Mouse (Mus musculus) intestine, postnatal 0 days (tissue): ENCODE data around the gene H2-T22. TPM values are rescaled to one million over a fixed set of nuclear protein-coding genes. Genes with fewer than 3 reads are reported as not detected.
"Not testable (repeated sequence)": the region's sequence is repeated elsewhere in the genome, so short reads cannot be mapped to it uniquely, and the experiment has no call there.

Source experiments
- ATAC-seq: fragments of 200-750 bp; cut with Nextera tagmentation; 2 replicates; pipeline ENCODE4 v1.8.0; 2017; ENCODE audit warnings: mild to moderate bottlenecking, moderate TSS enrichment, moderate library complexity
- H3K27ac ChIP-seq: fragments of 300-500 bp; sonication (generic); 2 replicates; pipeline ENCODE4 v1.5.1; 2014; ENCODE audit warnings: mild to moderate bottlenecking, low read depth, low read length, moderate library complexity
- H3K27me3 ChIP-seq: fragments of 300-500 bp; sonication (generic); replicated peaks from 2 replicates; pipeline ENCODE4 v1.6.1; 2014; ENCODE audit warnings: low read length, mixed read lengths; ENCODE audit not compliant: control insufficient read depth, insufficient read depth
- H3K36me3 ChIP-seq: fragments of 300-500 bp; sonication (generic); 2 replicates; pipeline ENCODE4 v1.6.1; 2014; ENCODE audit warnings: mild to moderate bottlenecking, moderate library complexity; ENCODE audit not compliant: control insufficient read depth, insufficient read depth
- H3K4me1 ChIP-seq: fragments of 300-500 bp; sonication (generic); replicated peaks from 2 replicates; pipeline ENCODE4 v1.6.1; 2014; ENCODE audit warnings: antibody characterized with exemption, low read length, mixed read lengths; ENCODE audit not compliant: control insufficient read depth, insufficient read depth
- H3K4me2 ChIP-seq: fragments of 300-500 bp; sonication (generic); replicated peaks from 2 replicates; pipeline ENCODE4 v1.6.1; 2014; ENCODE audit warnings: low read depth, mild to moderate bottlenecking, moderate library complexity
- H3K4me3 ChIP-seq: fragments of 300-500 bp; sonication (generic); 2 replicates; pipeline ENCODE4 v1.5.1; 2014; ENCODE audit warnings: low read depth, low read length
- H3K9ac ChIP-seq: fragments of 300-500 bp; sonication (generic); 2 replicates; pipeline ENCODE4 v1.6.1; 2014; ENCODE audit warnings: mild to moderate bottlenecking, low read depth, low read length
- H3K9me3 ChIP-seq: fragments of 300-500 bp; sonication (generic); 2 replicates; pipeline ENCODE4 v1.6.1; 2016; ENCODE audit warnings: mixed run types; ENCODE audit not compliant: control insufficient read depth
- CTCF ChIP-seq: sonication (generic); IDR thresholded peaks from 2 replicates; pipeline ENCODE4 v1.5.1; 2016; ENCODE audit warnings: low read depth, mild to moderate bottlenecking, control low read depth, antibody characterized with exemption, moderate library complexity
- WGBS: fragments of 180-500 bp; shearing (Covaris S2); extraction: QIAGEN DNeasy Blood & Tissue Kit; methylation state at CpG from one replicate; pipeline ENCODE4 v1.1.7; 2014; 5-methylcytosine and 5-hydroxymethylcytosine counted together
- polyA plus RNA-seq: library from polyadenylated mRNA; unstranded; fragments of >200 nt; fragmentation: Nextera tagmentation; extraction: Ambion mirVana; gene quantifications from 2 replicates; pipeline ENCODE4 v1.2.1, GENCODE M21; 2015

The H2-T22 gene
- polyA plus RNA-seq, 1 experiment from 2014 or later = 21.2 TPM

GRCm38 (mm10) chr17:36014977-36015376, 27.6 kb downstream of the H2-T22 start:
- no peak for ATAC-seq
- no peak overlapping the region for H3K4me3 ChIP-seq
- no peak overlapping the region for H3K27ac ChIP-seq
- 0 out of 2 replicates have a peak, but pooled peaks cover 2% of the 10 kb centered on the region for H3K4me1 ChIP-seq
- H3K4me2 ChIP-seq = no peak overlapping the region
- H3K27me3 ChIP-seq = no peaks in the 10 kb centered on the region
- TF ChIP-seq CTCF = no peak
- WGBS = 92% methylated on average over 5 of the region's 5 CpGs
- H3K9ac ChIP-seq = no peak overlapping the region
- H3K9me3 ChIP-seq = no peaks in the 10 kb centered on the region
- H3K36me3 ChIP-seq = peaks cover 13% of the 10 kb centered on the region; the same call in 1 of the 2 replicates

- not testable (repeated sequence) for ATAC-seq, H3K36me3 ChIP-seq, H3K27me3 ChIP-seq, H3K4me2 ChIP-seq, H3K4me1 ChIP-seq, H3K27ac ChIP-seq, H3K9me3 ChIP-seq, H3K9ac ChIP-seq, H3K4me3 ChIP-seq
- WGBS = 84% methylated on average over 7 of the region's 7 CpGs
Measured at GRCm38 (mm10) chr17:36004409-36004808, 38.1 kb downstream of the H2-T22 start.

GRCm38 (mm10) chr17:36003331-36003730, 39.2 kb downstream of the H2-T22 start:
- no peak for ATAC-seq
- Histone ChIP-seq H3K9me3 (no peaks in the 10 kb centered on the region), H3K4me3 (no peak overlapping the region), H3K36me3 (no peaks in the 10 kb centered on the region), H3K4me1 (no peaks in the 10 kb centered on the region), H3K4me2 (no peak overlapping the region), H3K9ac (no peak overlapping the region), H3K27me3 (no peaks in the 10 kb centered on the region), H3K27ac (no peak overlapping the region)
- 94% methylated on average over 7 of the region's 7 CpGs for WGBS
- no peak for TF ChIP-seq CTCF

- Histone ChIP-seq H3K9me3 (no peaks in the 10 kb centered on the region), H3K4me3 (no peak overlapping the region), H3K27me3 (no peaks in the 10 kb centered on the region), H3K27ac (no peak overlapping the region), H3K4me2 (no peak overlapping the region), H3K36me3 (no peaks in the 10 kb centered on the region), H3K9ac (no peak overlapping the region), H3K4me1 (peaks cover 8% of the 10 kb centered on the region)
- ATAC-seq = no peak
- TF ChIP-seq CTCF = no peak
- 98% methylated on average over 6 of the region's 6 CpGs for WGBS
Measured at GRCm38 (mm10) chr17:36001966-36002365, 40.6 kb downstream of the H2-T22 start.

- 86% methylated on average over 12 of the region's 12 CpGs for WGBS
- no peak for ATAC-seq
- Histone ChIP-seq H3K36me3 (no peaks in the 10 kb centered on the region), H3K9ac (no peak overlapping the region), H3K4me2 (no peak overlapping the region), H3K27ac (no peak overlapping the region), H3K9me3 (no peaks in the 10 kb centered on the region), H3K4me1 (peaks cover 8% of the 10 kb centered on the region), H3K4me3 (no peak overlapping the region), H3K27me3 (no peaks in the 10 kb centered on the region)
- no peak for TF ChIP-seq CTCF
Measured at GRCm38 (mm10) chr17:36001121-36001897, 41.2 kb downstream of the H2-T22 start.

GRCm38 (mm10) chr17:36000349-36000748, 42.2 kb downstream of the H2-T22 start:
- H3K9me3 ChIP-seq = no peaks in the 10 kb centered on the region
- no peaks in the 10 kb centered on the region for H3K36me3 ChIP-seq
- no peak overlapping the region for H3K4me3 ChIP-seq
- ATAC-seq = no peak
- WGBS = 46% methylated on average over 4 of the region's 4 CpGs
- no peaks in the 10 kb centered on the region for H3K27me3 ChIP-seq
- H3K27ac ChIP-seq = no peak overlapping the region
- TF ChIP-seq CTCF = no peak
- H3K4me1 ChIP-seq = peaks cover 8% of the 10 kb centered on the region
- H3K4me2 ChIP-seq = no peak overlapping the region
- no peak overlapping the region for H3K9ac ChIP-seq
